Mouse (Mus musculus) B cell, adult 2 months (primary cell): ENCODE data around the gene Klhl22.

Experiments used
- DNase-seq, 2 experiments: peaks; one replicate each; pipeline ENCODE4 v3.0.0; 2022

Gene Klhl22

DNA sequence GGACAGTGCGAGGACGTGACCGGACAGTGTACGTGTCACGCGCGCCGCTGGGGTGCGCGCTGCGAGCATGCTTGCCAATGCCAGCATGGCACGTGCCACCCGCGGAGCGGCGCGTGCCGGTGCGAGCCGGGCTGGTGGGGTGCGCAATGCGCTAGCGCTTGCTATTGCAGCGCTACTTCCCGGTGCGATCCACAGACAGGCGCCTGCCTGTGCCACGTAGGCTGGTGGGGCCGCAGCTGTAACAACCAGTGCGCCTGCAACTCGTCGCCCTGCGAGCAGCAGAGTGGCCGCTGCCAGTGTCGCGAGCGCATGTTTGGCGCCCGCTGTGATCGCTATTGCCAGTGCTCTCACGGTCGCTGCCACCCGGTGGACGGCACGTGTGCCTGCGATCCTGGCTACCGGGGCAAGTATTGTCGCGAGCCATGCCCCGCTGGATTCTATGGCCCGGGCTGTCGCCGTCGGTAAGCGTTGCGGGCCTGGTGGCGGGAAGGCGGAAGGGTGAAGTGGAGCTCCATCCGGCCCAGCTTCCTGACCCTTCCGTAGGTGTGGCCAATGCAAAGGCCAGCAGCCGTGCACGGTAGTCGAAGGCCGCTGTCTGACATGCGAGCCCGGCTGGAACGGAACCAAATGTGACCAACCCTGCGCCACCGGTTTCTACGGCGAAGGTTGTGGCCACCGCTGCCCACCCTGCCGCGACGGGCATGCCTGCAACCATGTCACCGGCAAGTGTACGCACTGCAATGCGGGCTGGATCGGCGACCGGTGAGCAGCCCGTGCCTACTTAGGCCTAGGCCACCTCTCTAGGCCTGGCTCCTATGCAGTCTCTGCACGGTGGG lies 43.6 kb downstream of the Klhl22 start:
- peak; percentile 52 to 59 for DNase-seq

GRCm38 (mm10) chr16:17803675-17804448 lies 44.4 kb downstream of the Klhl22 start:
- DNase-seq: peak in 1 of 2 experiments; percentile 25

- peak; percentile 36 to 45 for DNase-seq
Observed at GRCm38 (mm10) chr16:17804449-17804912, 45.1 kb downstream of the Klhl22 start.

DNA sequence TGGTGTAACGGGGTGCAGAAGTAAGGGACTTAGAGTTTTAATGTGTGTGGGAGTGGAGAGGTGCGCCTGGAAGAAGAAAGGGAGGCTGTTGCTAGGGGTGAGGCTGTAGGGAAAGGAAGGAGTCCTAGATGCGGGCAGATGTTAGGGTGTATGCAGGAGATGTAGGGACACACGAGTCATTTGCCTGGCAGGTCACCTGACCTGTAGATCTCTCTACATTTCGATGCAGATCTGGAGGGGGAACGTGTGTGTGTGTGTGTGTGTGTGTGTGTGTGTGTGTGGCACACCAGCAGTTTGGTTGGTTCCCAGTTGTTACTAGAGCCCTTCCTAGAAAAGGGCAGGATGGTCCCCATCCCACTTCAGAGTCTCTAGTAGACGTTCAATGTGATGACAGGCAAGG lies 45.6 kb downstream of the Klhl22 start:
- peak; percentile 16 to 18 for DNase-seq

DNA sequence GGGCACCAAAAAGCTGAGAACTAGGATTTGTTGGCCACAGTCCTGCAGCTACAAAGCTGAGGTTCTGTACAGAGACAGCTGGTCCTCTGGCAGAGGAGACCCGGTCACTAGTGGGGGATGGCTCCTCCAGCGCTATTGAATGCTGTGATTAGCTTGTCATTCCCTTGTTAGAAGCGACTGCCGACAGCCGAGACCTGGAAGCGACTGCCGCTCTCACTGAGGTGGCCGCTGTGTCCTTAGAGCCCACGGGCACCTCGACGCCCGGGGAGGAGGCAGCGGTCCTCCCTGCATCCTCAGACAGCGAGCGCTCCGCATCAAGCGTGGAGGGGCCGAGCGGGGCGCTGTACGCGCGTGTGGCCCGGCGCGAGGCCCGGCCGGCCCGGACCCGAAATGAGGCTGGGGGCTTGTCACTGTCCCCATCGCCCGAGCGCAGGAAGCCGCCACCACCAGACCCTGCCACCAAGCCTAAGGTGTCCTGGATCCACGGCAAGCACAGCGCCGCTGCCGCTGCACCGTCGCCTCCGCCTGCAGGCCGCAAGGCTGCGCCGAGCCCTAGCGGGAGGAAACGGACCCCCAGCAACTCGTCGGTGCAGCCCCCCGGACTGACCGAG lies 47.3 kb downstream of the Klhl22 start:
- peak; percentile 39 to 55 for DNase-seq

- peak; percentile 88 to 89 for DNase-seq
Observed at GRCm38 (mm10) chr16:17807192-17808009, 48.0 kb downstream of the Klhl22 start.

GRCm38 (mm10) chr16:17809125-17809524 lies 49.7 kb downstream of the Klhl22 start:
- no peak for DNase-seq

- DNase-seq: no peak
Observed at GRCm38 (mm10) chr16:17809711-17810110, 50.3 kb downstream of the Klhl22 start.

GRCm38 (mm10) chr16:17812120-17812519 lies 52.7 kb downstream of the Klhl22 start:
- DNase-seq: peak; percentile 44 to 53

- no peak for DNase-seq
Observed at GRCm38 (mm10) chr16:17813173-17813572, 53.8 kb downstream of the Klhl22 start.

DNA sequence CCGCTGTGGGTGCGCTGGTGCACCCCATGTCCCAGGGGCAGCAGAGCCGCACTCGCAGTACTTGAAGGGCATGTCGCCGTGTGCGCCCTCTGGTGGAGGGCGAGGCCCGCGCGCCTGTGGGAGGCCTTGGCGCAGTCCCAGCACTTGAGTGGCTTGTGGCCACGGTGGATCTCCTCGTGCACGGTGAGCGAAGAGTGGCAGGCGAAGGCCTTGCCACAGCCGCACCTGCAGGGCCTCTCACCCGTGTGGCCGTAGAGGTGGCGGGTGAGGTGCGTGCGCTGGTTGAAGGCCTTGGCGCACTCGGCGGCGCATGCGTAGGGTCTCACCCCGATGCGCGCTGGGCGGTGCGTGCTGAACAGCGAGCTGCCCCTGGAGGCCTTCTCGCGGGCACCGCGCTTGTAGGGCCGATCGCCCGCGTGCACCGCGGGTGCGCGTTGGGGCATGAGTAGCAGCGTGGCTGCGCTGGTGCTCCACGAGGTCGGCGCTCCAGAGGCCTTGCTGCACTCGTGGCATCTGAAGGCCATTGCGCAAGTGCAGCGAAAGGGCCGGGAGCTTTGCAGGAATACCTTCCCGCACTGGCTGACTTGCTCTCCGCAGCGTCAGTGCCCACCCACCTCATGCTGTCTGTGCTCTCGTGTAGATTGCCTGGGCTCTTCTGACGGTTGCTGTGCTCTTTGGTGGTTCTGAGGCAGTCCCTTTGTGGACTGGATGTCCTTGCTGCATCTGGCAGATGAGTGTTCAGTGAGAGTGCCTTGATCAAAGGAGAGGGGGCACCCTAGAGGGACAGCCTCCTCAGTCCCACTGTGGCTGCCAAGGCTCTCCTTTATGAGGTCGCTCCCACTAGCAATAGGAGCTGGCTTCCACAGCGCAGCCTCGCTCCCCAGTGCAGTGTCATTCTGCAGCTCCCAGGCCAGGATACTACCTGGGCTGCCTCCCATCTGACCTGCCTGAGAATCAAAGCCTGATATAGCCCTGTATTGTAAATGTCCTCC lies 56.3 kb downstream of the Klhl22 start:
- DNase-seq: peak; percentile 73 to 74

DNA sequence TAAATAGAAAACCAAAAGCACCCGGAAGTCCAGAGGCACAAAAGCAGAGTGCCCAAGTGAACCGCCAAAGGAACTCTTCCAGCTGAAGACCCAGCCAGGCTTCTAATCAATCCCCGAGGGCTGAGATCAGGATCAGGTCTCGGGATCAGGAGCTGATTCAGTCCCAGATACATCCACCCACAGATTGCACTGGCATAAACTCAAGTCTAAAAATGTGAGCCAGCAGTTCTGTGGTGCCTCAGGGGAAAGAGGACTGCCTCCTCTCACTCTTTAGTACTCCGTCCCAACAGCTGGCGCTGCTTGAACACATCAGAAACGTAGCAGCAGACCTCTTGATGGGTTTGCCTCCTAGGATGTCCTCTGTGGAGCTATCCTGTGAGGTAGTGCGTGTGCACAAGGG lies 57.1 kb downstream of the Klhl22 start:
- no peak for DNase-seq

GRCm38 (mm10) chr16:17826500-17826899 lies 67.1 kb downstream of the Klhl22 start:
- DNase-seq: no peak

- DNase-seq: no peak
Observed at GRCm38 (mm10) chr16:17828229-17828628, 68.8 kb downstream of the Klhl22 start.

DNA sequence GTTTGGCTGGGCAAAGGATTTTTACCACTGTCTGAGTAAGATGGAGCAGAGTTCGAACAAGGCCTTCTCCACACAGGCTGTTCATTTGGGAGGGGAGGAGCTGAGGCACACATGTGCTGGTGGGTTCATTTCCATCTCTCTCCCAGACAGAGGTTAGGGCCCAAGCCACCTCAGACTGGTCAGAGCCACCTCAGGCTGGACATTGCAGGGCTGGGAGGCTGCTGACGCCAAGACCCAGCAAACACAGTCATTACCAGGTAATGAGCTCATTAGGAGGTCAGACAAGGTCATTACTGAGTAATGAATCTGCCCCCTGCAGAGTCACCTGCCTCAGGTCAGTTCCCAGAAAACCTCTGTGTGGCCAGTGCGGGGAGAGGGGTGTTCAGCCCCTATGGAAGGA lies 69.4 kb downstream of the Klhl22 start:
- no peak for DNase-seq

DNA sequence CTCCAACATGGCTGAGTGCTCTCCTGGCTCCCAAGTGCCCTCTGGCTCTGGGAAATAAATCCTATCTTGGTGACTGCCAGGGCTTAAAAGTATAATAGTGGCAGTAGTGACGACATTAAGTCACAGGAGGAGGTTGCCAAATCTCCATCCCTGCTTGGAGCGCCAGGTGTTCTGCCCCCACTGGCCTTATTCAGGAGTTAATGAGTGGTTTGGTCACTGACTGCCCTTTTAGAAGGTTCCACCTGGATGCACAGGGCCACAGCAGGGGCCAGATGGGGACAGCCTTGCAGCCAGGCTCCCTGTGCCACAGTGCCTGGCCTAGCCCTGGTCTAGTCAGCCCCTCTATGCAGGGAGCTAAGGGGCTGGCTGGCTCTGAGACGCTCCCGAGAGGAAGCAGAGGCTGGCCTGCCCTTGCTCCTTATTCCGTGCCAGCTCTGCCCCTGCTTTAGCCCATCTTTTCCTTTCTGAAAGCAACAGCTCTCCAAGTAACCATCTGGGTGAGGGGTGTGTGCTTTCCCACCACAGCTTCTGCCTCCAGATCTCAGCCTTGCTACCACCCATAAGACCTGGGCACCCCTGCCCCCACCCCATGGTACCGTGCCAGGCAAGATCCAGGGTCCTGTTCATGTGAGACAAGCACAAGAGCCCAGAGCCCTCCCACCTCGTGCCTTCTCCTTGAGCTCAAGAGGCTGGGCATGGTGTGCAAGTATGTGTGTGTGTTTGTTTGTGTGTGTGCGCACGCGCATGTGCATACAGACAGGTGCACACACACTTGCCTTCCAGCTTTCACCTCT lies 71.2 kb downstream of the Klhl22 start:
- no peak for DNase-seq

DNA sequence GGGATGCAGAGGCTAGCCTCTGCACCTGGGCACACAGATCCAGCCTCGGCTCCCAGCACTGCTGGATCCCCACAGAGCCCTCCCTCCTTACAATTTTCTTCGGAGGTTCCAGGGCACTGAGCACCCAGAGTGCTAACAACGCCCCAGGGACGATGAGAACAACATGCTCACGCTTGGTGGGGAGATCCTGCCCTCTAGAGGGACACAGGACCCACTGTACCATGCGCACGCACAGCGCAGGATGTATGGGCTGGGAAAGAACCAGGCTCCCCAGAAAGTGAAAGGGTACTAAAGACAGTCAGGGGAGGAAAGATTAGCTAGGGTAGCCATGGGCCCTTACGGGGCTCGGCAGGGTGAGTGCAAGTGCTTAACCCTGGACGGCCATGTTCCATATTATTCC lies 72.4 kb downstream of the Klhl22 start:
- DNase-seq: no peak

DNA sequence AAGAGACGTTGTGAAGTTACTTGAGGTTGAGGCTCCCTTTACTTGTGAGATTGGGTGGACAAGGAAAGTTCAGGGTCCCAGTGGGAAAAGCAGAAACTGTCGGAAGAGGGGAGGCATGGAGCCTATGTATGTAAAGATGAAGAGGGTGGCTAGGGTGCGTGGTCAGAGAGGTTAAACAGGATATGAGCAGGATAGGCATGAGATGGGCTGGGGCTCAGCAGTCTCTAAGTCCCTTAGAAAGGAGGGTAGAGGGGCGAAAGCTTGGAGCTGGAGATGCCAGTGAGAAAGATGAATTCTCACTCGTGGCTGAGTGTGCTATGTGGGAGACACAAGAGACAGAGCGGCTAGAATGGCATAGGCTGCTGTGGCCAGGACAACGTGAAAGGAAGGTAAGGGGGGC lies 73.4 kb downstream of the Klhl22 start, which contains the start of gene B830017H08Rik:
TSS of gene B830017H08Rik (plus strand) at position 301 of the 400 bp plus-strand sequence.
- no peak for DNase-seq

DNA sequence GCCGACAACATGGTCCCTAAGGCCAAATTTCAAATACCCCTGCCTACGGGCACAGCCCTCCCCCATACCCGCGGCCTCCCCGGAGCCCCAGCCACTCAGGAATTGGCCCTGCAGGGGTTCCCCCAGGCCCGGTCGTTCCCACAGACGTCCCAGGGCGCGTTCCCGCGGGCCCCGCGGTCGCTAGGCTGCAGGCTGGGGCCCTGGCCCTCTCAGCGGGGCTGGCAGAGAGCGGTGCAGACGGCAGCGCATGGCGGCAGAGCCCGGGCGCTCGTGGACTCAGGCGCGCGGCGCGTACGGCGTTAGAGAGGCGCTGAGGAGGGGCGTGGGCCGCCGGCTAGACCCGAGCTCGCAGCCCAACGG lies 73.9 kb downstream of the Klhl22 start:
- DNase-seq: no peak

DNA sequence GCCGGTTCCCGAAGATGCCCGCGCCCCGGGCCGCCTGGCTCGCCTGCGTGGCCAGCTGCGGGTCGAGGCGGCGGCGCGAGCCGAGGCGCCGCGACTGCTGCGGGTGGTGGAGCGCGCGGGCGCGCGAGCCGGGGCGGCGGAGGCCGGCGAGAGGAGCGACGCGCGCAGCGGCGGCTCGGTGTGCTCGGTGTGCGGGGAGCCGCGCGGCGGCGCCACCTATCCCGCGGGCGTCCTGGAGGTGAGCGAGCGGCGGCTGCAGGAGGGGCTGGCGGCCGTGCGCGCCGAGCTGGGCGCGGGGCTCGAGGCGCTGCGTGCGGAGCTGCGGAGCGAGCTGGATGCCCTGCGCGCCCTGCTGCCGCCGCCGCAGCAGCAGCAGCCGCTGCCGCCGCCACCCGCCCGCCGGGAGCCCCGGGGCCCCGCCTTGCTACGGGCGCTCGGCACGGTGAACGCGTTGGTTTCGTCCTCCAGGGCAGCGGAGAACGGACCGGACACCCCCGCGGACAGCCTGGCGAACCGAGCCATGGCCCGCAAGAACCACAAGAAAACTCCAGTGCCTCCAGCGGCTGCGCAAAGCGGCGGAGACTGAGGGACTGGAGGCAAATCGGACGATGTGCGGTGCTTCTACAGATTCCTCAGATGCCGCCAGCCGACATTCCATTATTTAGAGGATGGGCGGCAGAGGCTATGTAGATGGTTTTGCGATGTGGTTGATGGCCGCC lies 74.4 kb downstream of the Klhl22 start:
- DNase-seq: no peak
